Mouse (Mus musculus): ENCODE results near the gene Dpt.

- TF ChIP-seq GATA1 (IDR thresholded peaks at IDR 0.05; ENCODE audit: borderline replicate concordance, low read length) (no peak), FLI1 (IDR thresholded peaks at IDR 0.05; ENCODE audit: low read length) (no peak)
Observed at GRCm38 (mm10) chr1:164824896-164825295, 28.5 kb downstream of the Dpt start.

All from megakaryocyte, embryonic 14.5 days (primary cell).